Mouse (Mus musculus): Measurements from ENCODE around the gene Mup21.
"Not testable (repeated sequence)": the region's sequence is repeated elsewhere in the genome, so short reads cannot be mapped to it uniquely, and the experiment has no call there.

Mup21 gene

GRCm38 (mm10) chr4:62150811-62151210 is at the start of gene Mup21:
Gene Mup21, minus strand, starts transcription at chr4:62150863.
- no peak for DNase-seq (ENCODE audit: low read depth, low spot score)

DNA sequence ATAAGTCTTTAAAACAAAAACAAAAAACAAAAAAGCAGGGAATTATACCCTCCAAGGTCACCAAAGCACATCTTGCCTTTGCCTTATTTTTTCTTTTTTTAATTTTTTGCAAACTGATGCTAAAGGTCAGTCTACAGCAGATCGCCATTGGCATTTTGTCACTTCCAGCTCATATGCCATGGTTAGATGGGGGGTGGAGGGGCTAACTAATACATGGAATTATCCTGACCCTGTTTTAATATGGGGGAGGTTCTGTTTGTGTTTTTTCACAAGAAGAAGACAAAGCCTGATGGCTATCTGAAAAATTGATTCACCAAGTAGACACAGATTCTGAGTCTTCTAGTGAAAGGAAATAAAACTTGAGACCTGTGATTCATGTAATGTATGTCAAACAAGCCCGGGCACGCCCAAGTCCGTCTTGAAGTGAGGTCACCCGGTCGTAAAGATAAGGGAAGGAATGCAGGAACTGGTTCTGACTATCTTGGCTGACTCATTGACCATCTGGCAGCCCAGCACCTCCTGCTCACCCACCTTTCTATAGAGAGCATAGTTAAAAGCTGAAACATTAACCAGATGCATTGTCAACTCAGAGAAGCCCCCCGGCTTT is 49.4 kb upstream of the Mup21 start:
- DNase-seq (ENCODE audit: low read depth, low spot score): no peak

DNA sequence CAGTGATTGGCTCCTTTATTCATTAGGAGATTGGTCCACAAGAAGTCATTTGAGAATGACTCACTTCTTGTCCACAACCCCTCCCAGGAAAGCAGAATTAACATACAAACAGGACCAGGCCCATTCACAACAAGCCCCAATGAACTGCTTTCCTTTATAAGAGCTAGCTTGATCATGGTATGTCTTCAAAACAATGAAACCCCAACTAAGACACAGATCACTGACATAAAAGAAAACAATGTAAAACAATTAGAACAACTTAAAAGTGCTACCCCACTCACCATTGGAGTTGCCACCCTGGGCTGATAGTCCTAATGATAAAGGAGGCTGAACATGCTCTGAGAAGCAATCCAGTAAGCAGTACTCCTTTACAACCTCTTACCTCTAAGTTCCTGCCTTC is 38.1 kb upstream of the Mup21 start:
- no peak for DNase-seq (ENCODE audit: low read depth, low spot score)

GRCm38 (mm10) chr4:62177282-62177681 is 26.6 kb upstream of the Mup21 start:
- peak; percentile 5 for DNase-seq (ENCODE audit: low read depth, low spot score)

DNA sequence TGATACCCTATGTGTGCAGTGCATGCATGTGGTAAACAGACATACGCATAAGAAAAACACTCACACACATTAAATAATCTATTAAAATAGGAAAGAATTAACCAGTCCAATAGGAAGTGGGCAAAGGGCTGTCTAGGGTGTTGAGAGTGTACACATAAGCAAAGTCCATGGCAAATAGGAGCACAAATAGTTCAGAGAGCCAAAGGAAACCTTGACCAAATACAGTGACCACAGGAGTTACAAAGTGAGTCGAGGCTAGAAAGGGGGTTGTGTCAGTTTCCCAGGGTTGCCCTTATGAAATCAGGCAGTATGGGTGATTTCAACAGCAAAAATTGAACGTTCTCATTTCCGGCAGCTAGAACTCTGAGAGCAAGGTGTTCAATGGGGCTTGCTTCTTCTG is 23.8 kb upstream of the Mup21 start:
- no peak for DNase-seq (ENCODE audit: low read depth, low spot score)

GRCm38 (mm10) chr4:62167636-62168035 is 17.0 kb upstream of the Mup21 start:
- not testable (repeated sequence) for DNase-seq (ENCODE audit: low read depth, low spot score)

- no peak for DNase-seq (ENCODE audit: low read depth, low spot score)
Measured at GRCm38 (mm10) chr4:62158401-62158800, 7.7 kb upstream of the Mup21 start.

- DNase-seq (ENCODE audit: low read depth, low spot score): no peak
Measured at GRCm38 (mm10) chr4:62133706-62134105, 17.0 kb downstream of the Mup21 start.

DNA sequence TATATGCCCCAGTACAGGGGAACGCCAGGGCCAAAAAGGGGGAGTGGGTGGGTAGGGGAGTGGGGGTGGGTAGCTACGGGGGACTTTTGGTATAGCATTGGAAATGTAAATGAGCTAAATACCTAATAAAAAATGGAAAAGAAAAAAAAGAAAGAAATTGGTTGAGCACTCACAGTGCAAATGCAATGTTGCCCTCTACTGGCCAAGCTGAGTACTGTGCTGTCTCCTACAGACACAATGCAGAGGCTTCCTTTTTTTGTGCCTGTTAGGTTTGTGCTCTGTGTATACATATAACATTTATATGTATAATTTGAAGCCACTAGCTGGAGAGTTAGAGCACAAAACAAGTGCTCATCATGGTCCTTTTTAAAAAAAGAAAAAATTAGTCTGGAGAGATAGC is 47.3 kb downstream of the Mup21 start:
- peak; percentile 2 for DNase-seq (ENCODE audit: low read depth, low spot score)

Measured in CD4-positive, CD25-positive, alpha-beta regulatory T cell, adult 2 months (primary cell).